Mouse (Mus musculus) intestine, embryonic 15.5 days (tissue): ENCODE measurements around the gene Sgtb. TPM values are rescaled to one million over a fixed set of nuclear protein-coding genes. Genes with fewer than 3 reads are reported as not detected.

Source experiments
- ATAC-seq: fragments of 200-750 bp; cut with Nextera tagmentation; 2 replicates; pipeline ENCODE4 v1.8.0; 2017; ENCODE audit warnings: moderate TSS enrichment, moderate library complexity
- H3K27ac ChIP-seq: fragments of 300-500 bp; sonication (generic); 2 replicates; pipeline ENCODE4 v1.5.1; 2015; ENCODE audit warnings: mild to moderate bottlenecking, inconsistent platforms
- H3K27me3 ChIP-seq: fragments of 300-500 bp; sonication (generic); replicated peaks from 2 replicates; pipeline ENCODE4 v1.6.1; 2015; ENCODE audit warnings: inconsistent platforms
- H3K36me3 ChIP-seq: fragments of 300-500 bp; sonication (generic); 2 replicates; pipeline ENCODE4 v1.6.1; 2015; ENCODE audit warnings: inconsistent platforms
- H3K4me1 ChIP-seq: fragments of 300-500 bp; sonication (generic); replicated peaks from 2 replicates; pipeline ENCODE4 v1.6.1; 2015; ENCODE audit warnings: inconsistent platforms
- H3K4me2 ChIP-seq: fragments of 300-500 bp; sonication (generic); replicated peaks from 2 replicates; pipeline ENCODE4 v1.6.1; 2015; ENCODE audit warnings: mild to moderate bottlenecking, inconsistent platforms
- H3K4me3 ChIP-seq: fragments of 300-500 bp; sonication (generic); replicated peaks from 2 replicates; pipeline ENCODE4 v1.5.1; 2015; ENCODE audit warnings: inconsistent platforms
- H3K9ac ChIP-seq: fragments of 300-500 bp; sonication (generic); 2 replicates; pipeline ENCODE4 v1.6.1; 2015; ENCODE audit warnings: inconsistent platforms
- H3K9me3 ChIP-seq: fragments of 300-500 bp; sonication (generic); 2 replicates; pipeline ENCODE4 v1.6.1; 2016; ENCODE audit warnings: inconsistent platforms
- WGBS: fragments of 180-500 bp; shearing (Covaris S2); methylation state at CpG from one replicate; pipeline ENCODE4 v1.1.7; 2015; 5-methylcytosine and 5-hydroxymethylcytosine counted together
- polyA plus RNA-seq: library from polyadenylated mRNA; unstranded; fragments of >200 nt; fragmentation: Nextera tagmentation; extraction: Ambion mirVana; gene quantifications from 2 replicates; pipeline ENCODE4 v1.2.1, GENCODE M21; 2015

Sgtb gene
- 4.3 and 4.8 TPM in 2 replicates for polyA plus RNA-seq

DNA sequence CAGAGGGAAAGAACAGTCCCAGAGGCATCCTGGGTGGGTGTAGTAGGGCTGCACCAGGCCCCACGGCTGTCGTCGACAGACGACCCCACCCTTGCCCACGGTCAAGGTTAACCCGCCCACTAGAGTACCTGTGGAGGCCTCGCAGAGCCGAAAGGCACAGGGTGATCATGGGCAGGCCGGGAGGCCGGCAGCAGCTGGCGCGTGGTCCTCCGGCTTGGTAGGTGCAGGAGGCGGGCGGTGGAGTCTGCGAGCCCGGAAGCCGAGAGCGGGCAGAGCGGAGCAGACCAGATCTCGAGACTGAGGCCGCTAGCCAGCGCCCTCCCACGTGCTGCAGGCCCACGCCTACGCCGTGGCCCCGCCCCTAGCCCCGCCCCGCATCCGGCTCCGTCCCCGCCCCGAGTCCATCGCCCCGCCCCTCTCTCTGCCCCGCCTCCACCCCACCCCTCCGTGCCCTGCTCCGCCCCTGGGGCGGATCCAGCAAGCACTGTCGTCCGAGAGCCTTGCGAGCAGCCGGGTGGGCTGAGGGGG lies at the start of gene Sgtb, which contains the start of gene Nln:
TSS of gene Sgtb (plus strand) at position 454 of the 528 bp plus-strand sequence.
TSS of gene Nln (minus strand) at position 327 of the 528 bp plus-strand sequence.
- no peaks in the 10 kb centered on the region for H3K27me3 ChIP-seq
- no peaks in the 10 kb centered on the region for H3K4me1 ChIP-seq
- H3K9me3 ChIP-seq: no peaks in the 10 kb centered on the region
- no peaks in the 10 kb centered on the region for H3K36me3 ChIP-seq
- peak within 1 kb of the TSS; percentile 72 for H3K9ac ChIP-seq
- H3K4me3 ChIP-seq: peak within 1 kb of the TSS; percentile 59
- H3K4me2 ChIP-seq: peak within 1 kb of the TSS; percentile 97
- H3K27ac ChIP-seq: peak within 1 kb of the TSS; percentile 86
- ATAC-seq: peak; percentile 99
- 2% methylated on average over 36 of the region's 44 CpGs for WGBS

DNA sequence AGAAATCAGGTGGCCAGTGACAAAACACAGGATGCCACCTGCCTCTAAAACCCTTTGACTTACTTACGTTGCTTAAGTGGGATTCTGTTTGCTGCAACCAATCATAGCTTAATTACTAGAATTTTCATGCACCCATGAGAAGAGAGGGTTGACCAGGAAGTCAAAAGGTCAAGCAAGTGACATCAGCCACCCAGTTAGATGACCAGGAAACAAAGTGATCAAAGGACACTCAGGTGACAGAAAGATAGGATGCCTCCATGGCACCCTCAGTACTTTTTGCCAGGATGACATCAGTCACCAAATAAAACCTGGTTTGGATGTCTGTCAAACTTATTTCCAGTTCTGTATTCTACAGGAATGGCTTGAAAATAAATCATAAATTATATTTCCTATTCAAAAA lies 49.3 kb upstream of the Sgtb start:
- Histone ChIP-seq H3K27ac (no peak overlapping the region), H3K4me3 (no peak overlapping the region), H3K27me3 (no peaks in the 10 kb centered on the region), H3K4me2 (no peak overlapping the region), H3K9me3 (no peaks in the 10 kb centered on the region), H3K36me3 (no peaks in the 10 kb centered on the region), H3K4me1 (no peaks in the 10 kb centered on the region), H3K9ac (no peak overlapping the region)
- no peak for ATAC-seq
- WGBS: 69% methylated on average over 1 of the region's 1 CpGs

DNA sequence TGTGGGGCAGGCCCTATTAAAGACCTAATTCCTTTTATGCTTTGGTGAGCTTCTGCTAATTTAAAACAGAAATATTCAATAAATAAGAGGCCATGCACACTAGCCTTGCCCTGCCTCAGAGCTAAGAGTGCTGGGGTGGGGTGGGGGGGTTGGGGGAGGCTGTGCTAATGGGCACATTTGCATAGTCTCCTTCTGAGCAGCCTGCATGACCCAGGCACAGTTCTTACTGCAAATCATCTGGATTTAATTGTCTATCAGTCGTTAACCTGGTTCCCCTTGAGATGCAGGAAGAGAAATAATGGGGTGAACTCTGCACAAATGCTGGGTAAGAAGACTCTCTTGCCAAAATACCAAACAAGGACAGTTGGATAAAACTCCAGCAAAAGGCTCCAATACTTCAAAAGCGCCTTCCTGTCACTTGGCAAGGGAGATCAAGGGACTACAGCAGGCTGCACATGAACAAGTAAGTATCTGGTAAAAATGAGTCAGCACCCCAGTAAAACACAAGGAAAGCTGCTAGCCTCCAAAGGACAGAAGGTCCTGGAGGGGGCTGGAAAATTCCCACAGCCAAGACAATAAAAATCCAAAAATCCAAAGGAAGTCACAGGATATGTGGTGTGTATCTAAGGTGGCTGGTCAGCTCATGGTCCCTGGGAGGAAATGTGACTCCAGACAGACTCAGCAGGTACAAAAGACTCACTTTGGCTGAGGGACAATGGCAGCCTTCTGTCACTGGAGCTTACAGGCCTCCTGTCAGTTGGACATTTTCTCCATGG lies 47.4 kb upstream of the Sgtb start:
- H3K27me3 ChIP-seq: no peaks in the 10 kb centered on the region
- H3K27ac ChIP-seq: no peak overlapping the region
- H3K9me3 ChIP-seq: no peaks in the 10 kb centered on the region
- no peak overlapping the region for H3K4me2 ChIP-seq
- no peak for ATAC-seq
- H3K36me3 ChIP-seq: no peaks in the 10 kb centered on the region
- 77% methylated on average over 2 of the region's 2 CpGs for WGBS
- H3K9ac ChIP-seq: no peak overlapping the region
- H3K4me3 ChIP-seq: no peak overlapping the region
- no peaks in the 10 kb centered on the region for H3K4me1 ChIP-seq

DNA sequence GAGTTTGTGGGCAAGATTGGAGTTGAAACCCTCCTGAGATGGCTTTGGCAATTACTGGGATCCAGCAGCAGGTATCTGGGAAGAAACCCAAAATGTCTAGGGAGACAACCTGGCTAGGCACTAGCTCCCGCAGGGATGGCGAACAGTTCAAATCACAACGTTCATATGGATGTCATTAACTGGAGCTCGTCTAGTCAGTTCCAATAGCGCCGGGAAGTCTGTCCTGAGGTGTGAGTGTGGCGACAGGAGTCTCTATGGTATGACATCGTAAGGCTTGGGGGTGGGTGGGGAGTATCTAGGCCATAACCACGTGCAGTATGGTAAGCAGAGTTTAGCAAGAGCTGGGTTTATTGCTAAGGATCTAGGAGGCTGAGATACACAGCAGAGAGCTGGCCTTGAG lies 46.5 kb upstream of the Sgtb start:
- Histone ChIP-seq H3K36me3 (no peaks in the 10 kb centered on the region), H3K9me3 (no peaks in the 10 kb centered on the region), H3K4me1 (no peaks in the 10 kb centered on the region), H3K4me3 (no peak overlapping the region), H3K4me2 (no peak overlapping the region), H3K9ac (no peak overlapping the region), H3K27me3 (no peaks in the 10 kb centered on the region), H3K27ac (no peak overlapping the region)
- WGBS: 86% methylated on average over 9 of the region's 9 CpGs
- no peak for ATAC-seq

DNA sequence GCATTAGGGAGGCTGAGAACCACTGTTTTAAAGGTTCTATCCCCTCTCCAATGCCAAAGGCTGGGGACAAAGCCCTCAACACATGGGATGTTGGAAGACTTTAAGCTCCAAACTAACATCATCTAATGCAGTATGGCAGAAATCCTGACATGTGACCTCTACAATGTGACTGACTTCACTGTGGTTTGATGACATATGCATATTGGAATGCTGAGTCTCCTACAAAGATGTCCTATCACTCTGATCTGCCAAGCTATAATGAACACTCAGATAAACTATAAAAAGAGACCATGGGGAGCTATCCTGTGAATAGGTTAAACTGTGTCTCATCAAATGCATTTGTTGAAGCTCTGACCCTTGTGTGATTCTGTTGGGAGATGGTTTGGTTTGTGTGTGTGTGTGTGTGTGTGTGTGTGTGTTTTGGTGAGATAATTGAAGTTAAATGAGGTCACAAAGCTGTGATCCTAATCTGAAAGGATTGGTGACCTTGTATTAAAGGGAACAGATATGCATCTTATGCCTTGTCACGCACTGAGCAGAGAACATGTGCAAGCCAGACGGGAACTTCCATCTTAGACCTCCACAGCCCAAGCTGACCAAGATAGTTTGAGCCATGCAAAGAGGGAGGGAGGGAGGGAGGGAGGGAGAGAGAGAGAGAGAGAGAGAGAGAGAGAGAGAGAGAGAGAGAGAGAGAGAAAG lies 43.7 kb upstream of the Sgtb start:
- no peak for ATAC-seq
- no peak overlapping the region for H3K9ac ChIP-seq
- no peak overlapping the region for H3K4me3 ChIP-seq
- WGBS: 80% methylated on average over 2 of the region's 2 CpGs
- no peaks in the 10 kb centered on the region for H3K27me3 ChIP-seq
- H3K36me3 ChIP-seq: no peaks in the 10 kb centered on the region
- H3K27ac ChIP-seq: no peak overlapping the region
- H3K4me2 ChIP-seq: no peak overlapping the region
- H3K4me1 ChIP-seq: no peaks in the 10 kb centered on the region
- no peaks in the 10 kb centered on the region for H3K9me3 ChIP-seq

DNA sequence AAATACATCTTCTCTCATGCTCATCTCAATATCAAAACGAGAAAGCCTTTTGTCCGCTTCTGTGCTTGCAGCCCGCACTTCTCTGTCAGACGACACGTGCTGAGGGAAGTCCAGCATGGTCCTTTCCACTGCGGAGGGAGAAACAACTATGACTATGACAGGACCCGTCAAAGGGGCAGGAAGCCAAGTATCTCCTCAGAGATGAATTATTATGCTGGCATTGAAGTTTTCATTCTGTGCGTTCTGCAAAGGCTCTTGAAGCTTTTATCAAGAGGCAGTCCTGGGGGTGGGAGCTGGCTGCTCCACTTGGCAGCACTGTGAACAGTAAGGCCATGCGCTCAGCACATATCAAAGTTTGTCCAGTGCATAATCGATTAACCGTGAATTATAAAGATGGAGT lies 40.3 kb upstream of the Sgtb start:
- ATAC-seq: no peak
- Histone ChIP-seq H3K4me2 (no peak overlapping the region), H3K4me1 (no peaks in the 10 kb centered on the region), H3K9me3 (no peaks in the 10 kb centered on the region), H3K9ac (no peak overlapping the region), H3K27me3 (no peaks in the 10 kb centered on the region), H3K4me3 (no peak overlapping the region), H3K36me3 (no peaks in the 10 kb centered on the region), H3K27ac (no peak overlapping the region)
- WGBS: 90% methylated on average over 11 of the region's 11 CpGs

DNA sequence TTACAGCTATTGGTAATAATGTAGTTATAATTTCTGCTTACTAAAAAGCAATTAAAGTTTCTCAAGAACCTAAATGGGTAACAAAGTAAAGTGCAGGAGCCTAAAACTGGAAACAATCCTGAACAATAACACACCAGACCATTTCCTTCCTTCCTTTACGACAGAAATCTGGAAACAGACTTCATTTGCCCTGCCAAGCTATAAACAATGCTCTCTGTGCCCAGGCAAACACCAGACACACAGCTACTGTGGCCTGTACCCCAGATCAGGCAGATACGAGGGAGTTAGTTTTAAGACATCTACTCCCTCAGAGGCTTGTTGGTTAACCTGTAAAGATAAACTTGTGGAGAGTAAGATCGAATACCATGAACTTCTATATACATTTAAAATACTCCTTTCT lies 38.8 kb upstream of the Sgtb start:
- H3K4me1 ChIP-seq: 0 out of 2 replicates have a peak, but pooled peaks cover 4% of the 10 kb centered on the region
- no peaks in the 10 kb centered on the region for H3K27me3 ChIP-seq
- no peak overlapping the region for H3K9ac ChIP-seq
- no peak overlapping the region for H3K4me3 ChIP-seq
- no peak overlapping the region for H3K4me2 ChIP-seq
- H3K27ac ChIP-seq: no peak overlapping the region
- no peaks in the 10 kb centered on the region for H3K36me3 ChIP-seq
- WGBS: 44% methylated on average over 3 of the region's 3 CpGs
- no peak for ATAC-seq
- no peaks in the 10 kb centered on the region for H3K9me3 ChIP-seq

DNA sequence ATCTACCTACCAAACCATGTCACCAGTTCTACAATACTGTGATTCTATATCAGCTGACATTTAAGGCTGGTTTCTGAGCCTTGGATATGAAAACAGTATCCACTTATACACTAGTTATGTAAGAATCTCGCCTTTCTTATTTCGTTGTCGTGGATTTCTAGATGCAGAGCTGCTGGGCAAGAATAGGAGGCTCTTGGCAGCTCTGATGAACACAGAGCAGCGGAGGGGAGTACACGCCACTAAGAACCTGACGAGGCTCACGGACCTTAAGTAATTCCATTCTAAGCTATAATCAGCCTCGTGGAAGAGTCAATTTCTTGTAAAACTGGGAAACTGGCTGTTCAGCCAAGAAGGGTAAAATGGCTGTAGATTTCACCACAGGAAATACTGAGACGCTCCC lies 37.2 kb upstream of the Sgtb start:
- ATAC-seq: no peak
- H3K4me1 ChIP-seq: 0 out of 2 replicates have a peak, but pooled peaks cover 4% of the 10 kb centered on the region
- 93% methylated on average over 9 of the region's 9 CpGs for WGBS
- H3K4me3 ChIP-seq: no peak overlapping the region
- H3K9me3 ChIP-seq: no peaks in the 10 kb centered on the region
- no peak overlapping the region for H3K9ac ChIP-seq
- no peaks in the 10 kb centered on the region for H3K27me3 ChIP-seq
- H3K4me2 ChIP-seq: no peak overlapping the region
- no peaks in the 10 kb centered on the region for H3K36me3 ChIP-seq
- no peak overlapping the region for H3K27ac ChIP-seq

DNA sequence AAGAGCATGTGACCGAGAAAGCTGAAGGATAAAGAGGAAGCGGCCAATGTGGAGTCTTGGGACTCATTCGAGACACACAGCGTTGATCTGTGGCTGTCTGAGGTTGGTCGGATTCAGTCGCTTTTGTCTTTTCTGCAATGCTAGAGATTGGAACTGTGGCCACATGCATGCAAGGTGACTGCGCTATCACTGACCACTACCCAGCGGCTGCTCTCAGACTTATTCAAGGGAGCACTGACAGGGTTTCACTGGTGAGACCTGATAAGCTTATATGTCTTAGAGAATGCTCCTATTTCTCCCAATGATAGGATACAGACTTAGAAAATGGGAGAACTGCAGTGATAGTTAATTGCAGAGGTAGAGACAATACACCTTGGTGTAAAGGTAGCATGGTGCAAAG lies 35.3 kb upstream of the Sgtb start:
- H3K27me3 ChIP-seq: no peaks in the 10 kb centered on the region
- H3K4me2 ChIP-seq: no peak overlapping the region
- WGBS: 96% methylated on average over 8 of the region's 8 CpGs
- ATAC-seq: no peak
- H3K9me3 ChIP-seq: no peaks in the 10 kb centered on the region
- no peaks in the 10 kb centered on the region for H3K36me3 ChIP-seq
- 0 out of 2 replicates have a peak overlapping the region, but pooled peaks have one; percentile 4 for H3K27ac ChIP-seq
- no peak overlapping the region for H3K9ac ChIP-seq
- no peak overlapping the region for H3K4me3 ChIP-seq
- H3K4me1 ChIP-seq: 0 out of 2 replicates have a peak, but pooled peaks cover 4% of the 10 kb centered on the region

DNA sequence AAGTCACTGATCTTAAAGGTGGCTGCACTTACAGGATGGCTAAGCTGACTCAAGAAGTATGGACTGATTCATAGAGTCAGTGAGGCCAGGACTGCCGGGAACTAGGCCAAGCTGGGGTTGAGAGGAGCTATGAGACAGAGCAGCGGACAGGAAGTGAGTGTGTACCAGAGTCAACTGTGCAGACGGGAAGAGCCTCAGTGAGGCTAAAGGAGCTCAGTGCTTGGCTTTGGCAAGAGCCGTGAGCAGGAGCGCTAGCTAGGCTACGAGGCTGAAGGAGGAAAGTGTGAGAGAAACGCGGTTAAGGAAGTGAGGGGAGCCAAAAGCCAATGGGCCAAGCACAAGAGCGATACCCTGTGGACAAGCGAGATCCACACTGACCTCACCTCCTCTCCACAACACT lies 34.8 kb upstream of the Sgtb start:
- peak; percentile 49 for ATAC-seq
- H3K9ac ChIP-seq: no peak overlapping the region
- no peaks in the 10 kb centered on the region for H3K27me3 ChIP-seq
- 0 out of 2 replicates have a peak, but pooled peaks cover 4% of the 10 kb centered on the region for H3K4me1 ChIP-seq
- no peaks in the 10 kb centered on the region for H3K9me3 ChIP-seq
- WGBS: 65% methylated on average over 10 of the region's 10 CpGs
- H3K4me3 ChIP-seq: no peak overlapping the region
- no peaks in the 10 kb centered on the region for H3K36me3 ChIP-seq
- 0 out of 2 replicates have a peak overlapping the region, but pooled peaks have one; percentile 4 for H3K27ac ChIP-seq
- H3K4me2 ChIP-seq: no peak overlapping the region

DNA sequence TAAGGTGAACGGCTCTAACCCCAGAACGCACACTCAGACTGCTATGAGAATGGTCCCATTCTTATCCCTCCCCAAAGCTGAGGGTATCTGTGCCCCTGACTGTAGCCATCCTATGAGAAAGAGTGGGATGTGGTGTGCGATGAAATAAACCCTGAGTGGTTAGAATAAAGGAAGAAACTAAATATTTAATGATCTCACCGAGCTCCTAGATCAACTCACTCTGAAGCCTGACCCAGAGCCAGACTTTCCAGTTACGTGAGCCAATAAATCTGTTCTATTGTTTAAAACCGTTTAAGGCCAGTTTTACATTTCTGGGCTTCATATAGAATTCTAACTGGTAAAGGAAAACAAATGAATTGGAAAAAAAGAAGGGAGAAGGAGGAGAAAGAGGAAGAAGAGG lies 32.5 kb upstream of the Sgtb start:
- ATAC-seq: no peak
- 0 out of 2 replicates have a peak, but pooled peaks cover 4% of the 10 kb centered on the region for H3K4me1 ChIP-seq
- H3K9ac ChIP-seq: no peak overlapping the region
- H3K9me3 ChIP-seq: no peaks in the 10 kb centered on the region
- WGBS: 58% methylated on average over 6 of the region's 6 CpGs
- H3K27ac ChIP-seq: no peak overlapping the region
- no peaks in the 10 kb centered on the region for H3K36me3 ChIP-seq
- no peaks in the 10 kb centered on the region for H3K27me3 ChIP-seq
- no peak overlapping the region for H3K4me2 ChIP-seq
- H3K4me3 ChIP-seq: no peak overlapping the region

DNA sequence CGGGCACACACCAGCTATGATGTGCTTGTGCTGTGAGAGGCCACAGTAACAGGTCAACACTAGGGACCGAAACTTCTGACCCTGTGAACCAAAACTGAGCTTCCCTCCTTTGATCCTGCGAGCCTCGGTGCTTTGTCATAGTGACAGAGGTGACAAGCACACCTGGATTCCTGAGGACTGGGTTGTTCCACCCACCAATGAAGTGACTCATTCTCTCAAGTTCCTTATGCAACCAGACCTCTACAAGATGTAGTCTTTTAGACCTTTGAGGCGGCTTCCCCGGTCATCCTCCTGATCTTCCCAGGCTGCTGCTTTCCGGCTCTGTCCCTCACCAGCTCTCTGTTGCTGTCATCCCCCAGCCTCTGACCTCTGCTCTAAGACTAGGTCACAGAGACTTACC lies 27.0 kb upstream of the Sgtb start:
- Histone ChIP-seq H3K9me3 (no peaks in the 10 kb centered on the region), H3K27me3 (no peaks in the 10 kb centered on the region), H3K4me1 (no peaks in the 10 kb centered on the region), H3K4me2 (no peak overlapping the region), H3K9ac (no peak overlapping the region), H3K36me3 (no peaks in the 10 kb centered on the region), H3K4me3 (no peak overlapping the region), H3K27ac (no peak overlapping the region)
- ATAC-seq: no peak
- WGBS: 81% methylated on average over 7 of the region's 7 CpGs
